Mouse (Mus musculus): ENCODE results near the gene Gm12794.

- TF ChIP-seq POLR2A (IDR thresholded peaks at IDR 0.05; ENCODE audit: borderline replicate concordance, extremely low read depth, insufficient read depth, insufficient read length, poor library complexity, severe bottlenecking): no peak
- no peak for TF ChIP-seq CTCF (IDR thresholded peaks at IDR 0.05; ENCODE audit: borderline replicate concordance, extremely low read depth, insufficient read depth, insufficient read length)
These were observed 45.5 kb downstream of the Gm12794 start for GRCm38 (mm10) chr4:101985678-101986077.

Measured in brain, embryonic 14.5 days (tissue).